Mouse (Mus musculus) limb, embryonic 12.5 days (tissue): ENCODE measurements around the gene Pla2g4b. TPM values are rescaled to one million over a fixed set of nuclear protein-coding genes. Genes with fewer than 3 reads are reported as not detected.

Source experiments
- ATAC-seq: fragments of 200-750 bp; cut with Nextera tagmentation; 2 replicates; pipeline ENCODE4 v1.8.0; 2017; ENCODE audit warnings: low read depth, moderate TSS enrichment; ENCODE audit not compliant: insufficient number of reproducible peaks, insufficient read depth, low FRiP score, low TSS enrichment
- H3K27ac ChIP-seq: fragments of 300-500 bp; sonication (generic); 2 replicates; pipeline ENCODE4 v1.5.1; 2016; ENCODE audit warnings: mild to moderate bottlenecking, moderate library complexity
- H3K27me3 ChIP-seq: fragments of 300-500 bp; sonication (generic); 2 replicates; pipeline ENCODE4 v1.6.1; 2016; ENCODE audit warnings: mild to moderate bottlenecking, moderate library complexity
- H3K36me3 ChIP-seq: fragments of 300-500 bp; sonication (generic); 2 replicates; pipeline ENCODE4 v1.6.1; 2016; ENCODE audit warnings: mild to moderate bottlenecking, moderate library complexity
- H3K4me1 ChIP-seq: fragments of 300-500 bp; sonication (generic); replicated peaks from 2 replicates; pipeline ENCODE4 v1.6.1; 2016
- H3K4me2 ChIP-seq: fragments of 300-500 bp; sonication (generic); 2 replicates; pipeline ENCODE4 v1.6.1; 2016; ENCODE audit warnings: mild to moderate bottlenecking, moderate library complexity
- H3K4me3 ChIP-seq: fragments of 300-500 bp; sonication (generic); replicated peaks from 2 replicates; pipeline ENCODE4 v1.5.1; 2016; ENCODE audit warnings: mild to moderate bottlenecking
- H3K9ac ChIP-seq: fragments of 300-500 bp; sonication (generic); replicated peaks from 2 replicates; pipeline ENCODE4 v1.6.1; 2016; ENCODE audit warnings: mild to moderate bottlenecking, moderate library complexity
- H3K9me3 ChIP-seq: fragments of 300-500 bp; sonication (generic); 2 replicates; pipeline ENCODE4 v1.6.1; 2016; ENCODE audit warnings: mild to moderate bottlenecking, moderate library complexity
- WGBS: fragments of 180-500 bp; shearing (Covaris S2); methylation state at CpG from one replicate; pipeline ENCODE4 v1.1.7; 2016; 5-methylcytosine and 5-hydroxymethylcytosine counted together
- polyA plus RNA-seq: library from polyadenylated mRNA; unstranded; fragments of >200 nt; fragmentation: Nextera tagmentation; extraction: Ambion mirVana; gene quantifications from 2 replicates; pipeline ENCODE4 v1.2.1, GENCODE M21; 2016

Pla2g4b gene
- 3.7 and 3.8 TPM in 2 replicates for polyA plus RNA-seq

DNA sequence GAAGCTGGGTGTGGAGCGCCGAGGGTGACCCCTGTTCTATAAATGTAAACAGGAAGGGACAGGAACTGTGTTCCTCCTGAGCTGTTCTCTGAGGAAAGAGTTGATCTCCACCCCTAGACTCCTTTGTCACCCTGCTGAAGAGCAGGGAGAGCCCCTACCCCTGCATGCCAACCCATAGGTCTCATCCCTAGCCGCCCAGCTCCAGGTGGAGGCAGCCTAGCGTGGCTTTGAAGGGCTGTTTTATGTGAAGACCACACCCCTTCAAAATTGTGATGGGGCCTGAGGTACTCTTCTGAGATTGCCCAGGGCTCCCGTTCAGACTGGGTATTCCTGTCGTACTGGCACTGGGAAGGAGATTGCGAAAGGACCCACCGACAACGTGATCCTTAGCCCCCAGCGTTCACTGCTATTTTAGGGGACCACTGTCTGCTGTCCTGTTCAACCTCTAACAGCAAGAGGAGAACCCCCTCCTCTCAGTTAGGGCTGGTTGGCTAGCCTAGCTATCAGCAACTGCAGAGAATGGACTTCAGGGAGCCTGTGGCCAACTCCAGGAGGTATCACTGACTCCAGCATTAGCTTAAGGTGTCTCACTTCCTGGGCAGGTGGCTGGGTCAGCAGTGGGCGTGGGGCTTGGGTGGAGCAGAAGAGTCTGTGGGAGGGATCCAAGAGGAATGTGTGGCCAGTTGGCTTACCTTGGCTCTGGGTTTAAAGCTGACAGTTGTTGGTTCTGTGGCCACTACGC lies at the start of gene Pla2g4b:
Gene Pla2g4b, plus strand, starts transcription at position 692 of the 742 bp plus-strand sequence.
- peaks cover 82% of the 10 kb centered on the region for H3K36me3 ChIP-seq
- WGBS, result 86% methylated on average over 12 of the region's 12 CpGs
- no peak for ATAC-seq
- no peaks in the 10 kb centered on the region for H3K9me3 ChIP-seq
- no peak within 1 kb of the TSS for H3K4me3 ChIP-seq
- no peak within 1 kb of the TSS for H3K27ac ChIP-seq
- peaks cover 7% of the 10 kb centered on the region; the same call in 1 of the 2 replicates for H3K4me1 ChIP-seq
- no peak within 1 kb of the TSS for H3K4me2 ChIP-seq
- no peak within 1 kb of the TSS for H3K9ac ChIP-seq
- no peaks in the 10 kb centered on the region for H3K27me3 ChIP-seq

DNA sequence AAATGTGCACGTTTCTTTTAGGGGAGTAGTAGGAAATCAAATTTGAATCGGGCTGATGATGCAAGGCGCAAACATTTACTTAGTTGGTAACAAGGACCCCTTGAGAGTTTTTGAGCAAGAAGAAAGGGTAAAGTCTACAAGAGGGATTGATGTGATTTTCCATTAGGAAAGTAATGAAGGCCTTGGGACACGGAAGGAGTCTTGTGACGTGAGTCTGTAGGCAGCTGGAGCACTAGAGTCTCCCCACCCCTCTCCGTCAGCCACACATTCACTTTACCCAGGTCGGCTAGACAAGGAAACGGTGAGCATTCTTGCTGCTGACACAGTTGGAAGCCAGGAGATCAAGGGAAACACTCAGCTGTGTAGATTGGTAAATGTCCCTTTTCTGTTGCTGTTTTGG lies 47.3 kb upstream of the Pla2g4b start:
- H3K4me3 ChIP-seq, result no peak overlapping the region
- peaks cover 10% of the 10 kb centered on the region for H3K36me3 ChIP-seq
- H3K4me1 ChIP-seq, result peaks cover 7% of the 10 kb centered on the region; the same call in 1 of the 2 replicates
- no peak for ATAC-seq
- H3K27me3 ChIP-seq, result no peaks in the 10 kb centered on the region
- H3K9ac ChIP-seq, result no peak overlapping the region
- no peak overlapping the region for H3K4me2 ChIP-seq
- no peaks in the 10 kb centered on the region for H3K9me3 ChIP-seq
- H3K27ac ChIP-seq, result no peak overlapping the region
- 71% methylated on average over 8 of the region's 8 CpGs for WGBS

- Histone ChIP-seq H3K4me1 (0 out of 2 replicates have a peak, but pooled peaks cover 3% of the 10 kb centered on the region), H3K27me3 (no peaks in the 10 kb centered on the region), H3K4me3 (no peak overlapping the region), H3K9me3 (no peaks in the 10 kb centered on the region), H3K36me3 (peaks cover 10% of the 10 kb centered on the region), H3K27ac (no peak overlapping the region), H3K9ac (no peak overlapping the region), H3K4me2 (no peak overlapping the region)
- 87% methylated on average over 6 of the region's 6 CpGs for WGBS
- no peak for ATAC-seq
These were observed 46.8 kb upstream of the Pla2g4b start for GRCm38 (mm10) chr2:119986369-119986768.

DNA sequence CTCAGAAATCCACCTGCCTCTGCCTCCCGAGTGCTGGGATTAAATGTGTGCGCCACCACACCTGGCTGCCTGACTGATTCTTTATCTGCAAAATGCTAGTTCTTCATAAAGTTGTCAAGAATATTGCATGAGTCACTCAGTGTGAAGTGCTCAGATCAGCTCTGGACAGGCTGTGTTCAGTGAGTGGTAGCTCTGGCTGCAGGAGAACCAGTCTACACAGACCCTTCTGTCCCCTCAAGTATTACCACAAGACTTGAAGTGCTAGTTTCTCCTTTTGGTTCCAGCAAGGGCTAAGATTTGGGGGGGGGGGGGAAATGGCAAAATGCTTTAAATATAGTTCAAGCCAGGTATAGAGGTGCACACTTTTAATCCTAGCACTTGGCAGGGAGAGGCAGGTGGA lies 45.8 kb upstream of the Pla2g4b start:
- Histone ChIP-seq H3K27ac (no peak overlapping the region), H3K9me3 (no peaks in the 10 kb centered on the region), H3K4me1 (no peaks in the 10 kb centered on the region), H3K9ac (no peak overlapping the region), H3K4me2 (no peak overlapping the region), H3K27me3 (no peaks in the 10 kb centered on the region), H3K4me3 (no peak overlapping the region), H3K36me3 (peaks cover 10% of the 10 kb centered on the region)
- ATAC-seq, result no peak
- 97% methylated on average over 2 of the region's 2 CpGs for WGBS

DNA sequence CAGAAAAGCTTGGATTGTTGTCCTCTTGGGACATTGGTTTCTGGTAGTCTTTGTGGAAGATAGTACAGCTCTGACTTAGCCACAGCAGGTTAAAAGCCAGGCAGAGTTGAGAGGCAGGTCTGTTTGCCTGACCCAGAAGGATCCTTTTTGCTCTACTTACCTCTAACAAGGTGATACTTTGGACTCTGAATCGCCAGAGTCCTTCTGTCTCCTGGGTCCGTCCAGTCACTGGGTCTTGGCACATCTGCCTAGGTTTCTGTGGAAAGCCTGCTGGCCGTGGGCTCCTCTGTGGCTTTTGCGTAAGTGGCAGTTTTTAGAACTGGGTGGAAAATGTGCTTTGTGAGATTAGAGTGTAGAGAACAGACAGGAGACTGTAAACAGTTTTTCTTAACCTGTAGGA lies 44.3 kb upstream of the Pla2g4b start:
- Histone ChIP-seq H3K27me3 (no peaks in the 10 kb centered on the region), H3K27ac (no peak overlapping the region), H3K9ac (no peak overlapping the region), H3K36me3 (peaks cover 6% of the 10 kb centered on the region; the same call in 1 of the 2 replicates), H3K4me2 (no peak overlapping the region), H3K4me3 (no peak overlapping the region), H3K4me1 (no peaks in the 10 kb centered on the region), H3K9me3 (no peaks in the 10 kb centered on the region)
- 89% methylated on average over 4 of the region's 4 CpGs for WGBS
- no peak for ATAC-seq

DNA sequence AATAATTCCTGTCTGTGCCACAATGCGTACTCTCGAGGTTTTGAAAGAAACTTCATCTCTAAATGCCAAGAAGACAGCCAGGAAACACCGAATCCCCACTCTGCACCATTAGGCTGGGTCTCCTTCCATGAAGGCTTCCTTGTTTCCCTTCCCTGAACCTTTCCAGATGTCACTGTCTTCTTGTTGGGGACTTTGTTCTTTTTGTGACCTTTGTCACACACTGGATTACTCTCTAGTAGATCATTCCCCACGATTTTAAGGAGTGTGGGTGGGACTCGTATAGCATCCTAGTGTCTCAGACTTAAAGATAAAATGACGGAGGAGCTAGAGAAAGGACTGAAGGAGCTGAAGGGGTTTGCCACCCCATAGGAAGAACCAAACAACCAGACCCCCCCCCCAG lies 42.3 kb upstream of the Pla2g4b start:
- H3K9me3 ChIP-seq, result no peaks in the 10 kb centered on the region
- WGBS, result 85% methylated on average over 6 of the region's 6 CpGs
- peaks cover 6% of the 10 kb centered on the region; the same call in 1 of the 2 replicates for H3K36me3 ChIP-seq
- no peaks in the 10 kb centered on the region for H3K27me3 ChIP-seq
- no peak overlapping the region for H3K9ac ChIP-seq
- no peak overlapping the region for H3K27ac ChIP-seq
- H3K4me3 ChIP-seq, result no peak overlapping the region
- no peak for ATAC-seq
- H3K4me1 ChIP-seq, result peaks cover 12% of the 10 kb centered on the region
- H3K4me2 ChIP-seq, result no peak overlapping the region

- no peak for ATAC-seq
- 73% methylated on average over 2 of the region's 2 CpGs for WGBS
- no peaks in the 10 kb centered on the region for H3K27me3 ChIP-seq
- no peak overlapping the region for H3K4me3 ChIP-seq
- no peak overlapping the region for H3K9ac ChIP-seq
- H3K4me1 ChIP-seq, result peaks cover 23% of the 10 kb centered on the region
- H3K4me2 ChIP-seq, result no peak overlapping the region
- H3K36me3 ChIP-seq, result peaks cover 2% of the 10 kb centered on the region; the same call in 1 of the 2 replicates
- no peaks in the 10 kb centered on the region for H3K9me3 ChIP-seq
- no peak overlapping the region for H3K27ac ChIP-seq
These were observed 40.9 kb upstream of the Pla2g4b start for GRCm38 (mm10) chr2:119992349-119992748.

DNA sequence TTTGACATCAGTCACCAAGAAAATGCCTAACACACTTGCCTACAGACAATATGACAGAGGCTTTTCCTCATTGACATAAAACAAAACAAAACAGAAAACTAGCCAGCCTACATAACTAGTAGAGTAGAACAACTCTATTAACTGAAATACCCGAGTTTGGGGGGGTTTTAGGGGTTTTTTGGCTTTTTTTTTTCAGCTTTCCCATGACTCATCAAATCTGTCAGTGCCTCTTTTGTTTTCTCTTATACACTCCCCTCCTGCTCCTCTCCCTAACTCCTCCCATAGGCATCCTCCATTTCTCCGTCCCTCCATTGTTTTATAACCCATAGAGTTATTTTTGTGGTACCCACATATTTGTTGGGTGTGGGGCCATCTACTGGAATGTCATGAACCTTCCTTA lies 39.7 kb upstream of the Pla2g4b start:
- no peaks in the 10 kb centered on the region for H3K27me3 ChIP-seq
- no peak overlapping the region for H3K4me2 ChIP-seq
- no peaks in the 10 kb centered on the region for H3K9me3 ChIP-seq
- no peak for ATAC-seq
- H3K27ac ChIP-seq, result no peak overlapping the region
- H3K9ac ChIP-seq, result no peak overlapping the region
- H3K36me3 ChIP-seq, result 0 out of 2 replicates have a peak, but pooled peaks cover 2% of the 10 kb centered on the region
- 64% methylated on average over 2 of the region's 2 CpGs for WGBS
- H3K4me1 ChIP-seq, result peaks cover 23% of the 10 kb centered on the region
- H3K4me3 ChIP-seq, result no peak overlapping the region

GRCm38 (mm10) chr2:119994839-119995238 lies 38.4 kb upstream of the Pla2g4b start:
- WGBS, result 91% methylated on average over 6 of the region's 6 CpGs
- peaks cover 13% of the 10 kb centered on the region for H3K36me3 ChIP-seq
- no peak overlapping the region for H3K9ac ChIP-seq
- no peak overlapping the region for H3K4me2 ChIP-seq
- H3K27ac ChIP-seq, result peak overlapping the region; percentile 92
- no peak for ATAC-seq
- H3K9me3 ChIP-seq, result no peaks in the 10 kb centered on the region
- peaks cover 23% of the 10 kb centered on the region for H3K4me1 ChIP-seq
- H3K4me3 ChIP-seq, result no peak overlapping the region
- H3K27me3 ChIP-seq, result no peaks in the 10 kb centered on the region

DNA sequence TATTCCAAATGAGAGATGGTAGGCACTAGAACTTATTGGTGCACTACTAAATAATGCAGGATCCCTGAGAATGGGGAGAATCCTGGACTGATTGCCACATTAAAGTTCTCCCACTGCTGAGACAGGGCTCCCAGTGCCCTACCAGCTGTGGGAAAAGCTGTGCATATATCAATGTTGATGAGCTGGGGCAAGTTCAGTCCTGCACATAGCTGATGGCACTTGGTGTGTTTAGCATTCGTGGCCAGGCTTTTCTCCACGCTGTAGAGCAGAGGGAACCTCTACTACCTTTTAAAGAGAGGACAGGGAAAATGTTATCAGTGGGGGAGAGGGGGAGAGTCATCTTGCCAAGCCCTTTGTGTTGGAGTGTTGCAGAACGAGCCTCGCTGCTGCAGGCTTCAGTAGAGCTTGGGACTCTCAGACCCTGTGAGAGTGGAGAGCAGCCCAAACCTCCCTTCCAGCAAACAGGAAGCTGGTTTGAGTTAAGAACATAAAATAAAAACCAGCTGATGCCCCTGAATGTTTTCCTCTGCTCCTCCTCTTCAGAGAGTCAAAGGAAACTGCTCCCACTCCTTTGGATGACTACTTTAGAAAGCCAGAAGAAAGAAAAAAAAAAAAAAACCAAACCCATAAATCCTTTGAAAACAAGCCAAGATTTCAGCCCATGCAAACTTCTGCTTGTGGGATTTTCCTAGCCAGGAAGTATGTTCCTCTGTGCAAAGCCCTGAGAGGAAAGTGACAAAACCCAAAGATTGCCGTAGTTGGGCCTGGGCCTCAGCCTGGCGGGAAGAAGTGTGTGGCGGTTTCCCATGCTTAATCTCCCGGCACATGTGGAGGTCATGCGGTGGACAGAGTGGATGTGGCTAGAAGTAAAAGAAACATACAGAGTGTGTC lies 37.6 kb upstream of the Pla2g4b start:
- no peak overlapping the region for H3K4me3 ChIP-seq
- peak; percentile 60 for ATAC-seq
- peak overlapping the region; percentile 26; the same call in 1 of the 2 replicates for H3K4me2 ChIP-seq
- peak overlapping the region; percentile 92 for H3K27ac ChIP-seq
- H3K27me3 ChIP-seq, result no peaks in the 10 kb centered on the region
- WGBS, result 23% methylated on average over 9 of the region's 9 CpGs
- H3K36me3 ChIP-seq, result peaks cover 14% of the 10 kb centered on the region
- no peaks in the 10 kb centered on the region for H3K9me3 ChIP-seq
- H3K4me1 ChIP-seq, result peaks cover 24% of the 10 kb centered on the region
- peak overlapping the region; percentile 27; the same call in 1 of the 2 replicates for H3K9ac ChIP-seq

GRCm38 (mm10) chr2:119997354-119997753 lies 35.9 kb upstream of the Pla2g4b start:
- ATAC-seq, result no peak
- Histone ChIP-seq H3K9me3 (no peaks in the 10 kb centered on the region), H3K36me3 (peaks cover 23% of the 10 kb centered on the region), H3K27ac (no peak overlapping the region), H3K4me1 (peaks cover 31% of the 10 kb centered on the region), H3K4me3 (no peak overlapping the region), H3K4me2 (no peak overlapping the region), H3K9ac (no peak overlapping the region), H3K27me3 (no peaks in the 10 kb centered on the region)
- WGBS, result 85% methylated on average over 4 of the region's 4 CpGs
